19 mouse cellular contexts compared by ENCODE assay signal in genomic region chr17:17492116-17492515, GRCm38 (mm10).
A peak's percentile ranks its signal among the peaks of the same experiment; 100 is the strongest.
DNase-seq lines count a peak whose midpoint lies in the region; TF ChIP-seq lines count a peak whose summit lies in the region.
"Had no signal": no experiment of that assay in that cellular context is flagged by ENCODE, and none has a peak within 500 bp of the region (broad histone marks: within the 10 kb centered on the region; RNA-seq: fewer than 3 reads in every experiment).

No protein-coding gene starts in this region.

- no peaks in the 10 kb centered on the region for H3K4me1 ChIP-seq in kidney, adult 2 months (ENCODE audit: control insufficient read depth, insufficient read depth, low read length)
- H3K4me1 ChIP-seq in E14TG2a.4 (replicated peaks; ENCODE audit: low read depth, low read length) = peaks cover 56% of the 10 kb centered on the region
- H3K4me1 ChIP-seq: forebrain, embryonic 15.5 days; heart, embryonic 15.5 days; megakaryocyte, embryonic 14.5 days; neural tube, embryonic 15.5 days had no signal

- H3K4me3 ChIP-seq in kidney, adult 2 months (ENCODE audit: insufficient read depth, low read depth, low read length) = no peak overlapping the region
- peak overlapping the region; percentile 77 for H3K4me3 ChIP-seq in E14TG2a.4 (replicated peaks; ENCODE audit: low read length)
- H3K4me3 ChIP-seq: erythroblast, embryonic 14.5 days; forebrain, embryonic 15.5 days; heart, embryonic 15.5 days; megakaryocyte, embryonic 14.5 days; neural tube, embryonic 15.5 days had no signal

- no peaks in the 10 kb centered on the region for H3K27me3 ChIP-seq in kidney, adult 2 months (replicated peaks; ENCODE audit: control insufficient read depth, insufficient read depth, low read length)
- H3K27me3 ChIP-seq in E14TG2a.4 (ENCODE audit: insufficient read depth, low read length) = no peaks in the 10 kb centered on the region
- H3K27me3 ChIP-seq: forebrain, embryonic 15.5 days; heart, embryonic 15.5 days; limb, embryonic 15.5 days; megakaryocyte, embryonic 14.5 days; neural tube, embryonic 15.5 days had no signal

- WGBS in kidney, adult 2 months = 78% methylated on average over 8 of the region's 8 CpGs

- TF ChIP-seq CTCF in kidney, adult 2 months (conservative IDR thresholded peaks at IDR 0.05; ENCODE audit: insufficient read depth, insufficient read length, low read depth, low read length) = no peak
- TF ChIP-seq CTCF in E14TG2a.4 (conservative IDR thresholded peaks at IDR 0.05; ENCODE audit: low read length) = no peak

- DNase-seq in kidney, adult 2 months = peak; percentile 7
- DNase-seq in kidney, adult 11 months = no peak
- DNase-seq in R1 (ENCODE audit: low read depth, low spot score) = peak; percentile 72
- peak; percentile 8 for DNase-seq in kidney, postnatal 10 days
- no peak for DNase-seq in frontal cortex, postnatal 25 days (ENCODE audit: low spot score in 2 of 2)
- DNase-seq in thymus, postnatal 25 days = no peak
- DNase-seq: B cell, adult 2 months; cerebellum, adult 18-20 months; cerebellum, postnatal 25 days; embryo, embryonic 11 days; gastrocnemius, postnatal 36 days; heart, postnatal 4 days had no signal

- no peak overlapping the region for H3K27ac ChIP-seq in kidney, adult 2 months (ENCODE audit: insufficient read depth, low read depth, low read length)
- H3K27ac ChIP-seq: forebrain, embryonic 15.5 days; heart, embryonic 15.5 days; neural tube, embryonic 15.5 days had no signal

- no peaks in the 10 kb centered on the region for H3K9me3 ChIP-seq in E14TG2a.4 (ENCODE audit: low read length)
- H3K9me3 ChIP-seq: forebrain, embryonic 15.5 days; heart, embryonic 15.5 days; limb, embryonic 15.5 days; neural tube, embryonic 15.5 days had no signal

- H3K36me3 ChIP-seq in kidney, adult 2 months (ENCODE audit: control insufficient read depth, insufficient read depth, low read length) = no peaks in the 10 kb centered on the region
- peaks cover 20% of the 10 kb centered on the region for H3K36me3 ChIP-seq in E14TG2a.4 (ENCODE audit: insufficient read depth, low read length)
- H3K36me3 ChIP-seq: forebrain, embryonic 15.5 days; heart, embryonic 15.5 days; limb, embryonic 15.5 days; neural tube, embryonic 15.5 days had no signal

- no peak for TF ChIP-seq POLR2A in kidney, adult 2 months (IDR thresholded peaks at IDR 0.05; ENCODE audit: low read depth, low read length)

Comparison
In these comparisons a context has a peak if more than half of its experiments do, and no peak if none do; other contexts are left out.
1. DNase-seq: peak in kidney, adult 2 months (single experiment), R1 (single experiment) and kidney, postnatal 10 days (single experiment); none in kidney, adult 11 months (single experiment), frontal cortex, postnatal 25 days (0 of 2) and thymus, postnatal 25 days (single experiment).